Mouse (Mus musculus): ENCODE measurements at regions not wholly inside any gene's neighbourhood (a gene's known extent, or its start where the extent isn't known, plus 50 kb on each side); places are given as distances from the start of the nearest gene placed in this dataset.

GRCm38 (mm10) chr8:28367361-28367760 is 919.9 kb downstream of the Poteg start:
- dilution Hi-C loops (cut with MboI; ENCODE audit: extremely low pct_ligation_motif_present, extremely low pct_unique_long_range_greater_than_20kb, low sequenced_read_pairs): no loop called here
- DNase-seq (ENCODE audit: extremely low read depth): no peak
- Histone ChIP-seq H3K36me3 (replicated peaks in 1 of 2; ENCODE audit: control insufficient read depth in 1 of 2, insufficient read depth in 1 of 2, low read length in 1 of 2) (no peaks in the 10 kb centered on the region), H3K4me1 (ENCODE audit: control insufficient read depth in 1 of 2, insufficient read depth in 2 of 2) (no peaks in the 10 kb centered on the region), H3K4me3 (replicated peaks in 1 of 3; ENCODE audit: low read depth in 2 of 3, low read length in 2 of 3, poor library complexity in 1 of 3) (no peak overlapping the region), H3K4me2 (ENCODE audit: insufficient read depth, low read depth, poor library complexity, severe bottlenecking) (no peak overlapping the region), H3K9me3 (replicated peaks; ENCODE audit: low read length) (peaks cover 32% of the 10 kb centered on the region), H3K9ac (ENCODE audit: insufficient read depth, low read depth) (no peak overlapping the region), H3K79me2 (replicated peaks; ENCODE audit: control insufficient read depth, extremely low read depth, insufficient read depth, poor library complexity, severe bottlenecking) (no peaks in the 10 kb centered on the region), H3K27ac (ENCODE audit: insufficient read depth, low read depth) (no peak overlapping the region), H3K27me3 (replicated peaks) (no peaks in the 10 kb centered on the region)
- in situ Hi-C loops (cut with MboI; ENCODE audit: low pct_ligation_motif_present, low pct_unique_long_range_greater_than_20kb, low sequenced_read_pairs): no loop called here
- TF ChIP-seq HCFC1 (IDR thresholded peaks at IDR 0.05; ENCODE audit: low read depth, low read length) (no peak), RAD21 (IDR thresholded peaks at IDR 0.05; ENCODE audit: low read depth, low read length) (no peak), TBP (conservative IDR thresholded peaks at IDR 0.05; ENCODE audit: low read depth, low read length) (no peak), JUN (IDR thresholded peaks at IDR 0.05; ENCODE audit: insufficient read depth, low read depth, low read length) (no peak), UBTF (IDR thresholded peaks at IDR 0.05; ENCODE audit: low read depth, low read length) (no peak), SIN3A (IDR thresholded peaks at IDR 0.05; ENCODE audit: low read length) (no peak)

GRCm38 (mm10) chr8:28371752-28372151 is 924.3 kb downstream of the Poteg start:
- Histone ChIP-seq H3K36me3 (replicated peaks in 1 of 2; ENCODE audit: control insufficient read depth in 1 of 2, insufficient read depth in 1 of 2, low read length in 1 of 2) (no peaks in the 10 kb centered on the region), H3K9me3 (replicated peaks; ENCODE audit: low read length) (peaks cover 49% of the 10 kb centered on the region), H3K4me1 (ENCODE audit: control insufficient read depth in 1 of 2, insufficient read depth in 2 of 2) (no peaks in the 10 kb centered on the region), H3K27me3 (replicated peaks) (no peaks in the 10 kb centered on the region), H3K4me2 (ENCODE audit: insufficient read depth, low read depth, poor library complexity, severe bottlenecking) (no peak overlapping the region), H3K4me3 (replicated peaks in 1 of 3; ENCODE audit: low read depth in 2 of 3, low read length in 2 of 3, poor library complexity in 1 of 3) (no peak overlapping the region), H3K9ac (ENCODE audit: insufficient read depth, low read depth) (no peak overlapping the region), H3K79me2 (replicated peaks; ENCODE audit: control insufficient read depth, extremely low read depth, insufficient read depth, poor library complexity, severe bottlenecking) (no peaks in the 10 kb centered on the region), H3K27ac (ENCODE audit: insufficient read depth, low read depth) (no peak overlapping the region)
- dilution Hi-C loops (cut with MboI; ENCODE audit: extremely low pct_ligation_motif_present, extremely low pct_unique_long_range_greater_than_20kb, low sequenced_read_pairs) (no loop called here), in situ Hi-C loops (cut with MboI; ENCODE audit: low pct_ligation_motif_present, low pct_unique_long_range_greater_than_20kb, low sequenced_read_pairs) (no loop called here)
- no peak for TF ChIP-seq UBTF (IDR thresholded peaks at IDR 0.05; ENCODE audit: low read depth, low read length)
- TF ChIP-seq PAX5 (IDR thresholded peaks at IDR 0.05; ENCODE audit: low read length): no peak
- no peak for TF ChIP-seq TCF12 (IDR thresholded peaks at IDR 0.05; ENCODE audit: low read depth, low read length)
- no peak for TF ChIP-seq ZMIZ1 (IDR thresholded peaks at IDR 0.05; ENCODE audit: low read depth, low read length)
- TF ChIP-seq ZNF384 (IDR thresholded peaks at IDR 0.05; ENCODE audit: low read depth, low read length): no peak
- TF ChIP-seq TBP (conservative IDR thresholded peaks at IDR 0.05; ENCODE audit: low read depth, low read length): no peak
- TF ChIP-seq NELFE (IDR thresholded peaks at IDR 0.05; ENCODE audit: low read depth, low read length): no peak
- no peak for TF ChIP-seq POLR2AphosphoS2 (IDR thresholded peaks at IDR 0.05; ENCODE audit: low read depth, low read length)
- TF ChIP-seq SIN3A (IDR thresholded peaks at IDR 0.05; ENCODE audit: low read length): no peak
- no peak for TF ChIP-seq MXI1 (IDR thresholded peaks at IDR 0.05; ENCODE audit: low read depth, low read length)
- no peak for TF ChIP-seq ZKSCAN1 (IDR thresholded peaks at IDR 0.05; ENCODE audit: borderline replicate concordance, low read depth, low read length)
- TF ChIP-seq ELF1 (IDR thresholded peaks at IDR 0.05; ENCODE audit: low read depth, low read length): no peak
- TF ChIP-seq NRF1 (IDR thresholded peaks at IDR 0.05; ENCODE audit: low read depth, low read length): no peak
- TF ChIP-seq E2F4 (IDR thresholded peaks at IDR 0.05; ENCODE audit: insufficient replicate concordance, low read depth, low read length): no peak
- no peak for DNase-seq (ENCODE audit: extremely low read depth)
